Mouse (Mus musculus) intestine, embryonic 16.5 days (tissue): ENCODE results near the gene Rps27rt. TPM values are rescaled to one million over a fixed set of nuclear protein-coding genes. Genes with fewer than 3 reads are reported as not detected.

Experiments
- ATAC-seq: fragments of 200-750 bp; cut with Nextera tagmentation; 2 replicates; pipeline ENCODE4 v1.8.0; 2017; ENCODE audit warnings: moderate TSS enrichment, moderate library complexity
- H3K27ac ChIP-seq: fragments of 300-500 bp; sonication (generic); 2 replicates; pipeline ENCODE4 v1.5.1; 2014; ENCODE audit warnings: mild to moderate bottlenecking, low read length
- H3K27me3 ChIP-seq: fragments of 300-500 bp; sonication (generic); replicated peaks from 2 replicates; pipeline ENCODE4 v1.6.1; 2014; ENCODE audit warnings: low read length, control low read depth, mixed read lengths; ENCODE audit not compliant: control insufficient read depth, insufficient read depth
- H3K36me3 ChIP-seq: fragments of 300-500 bp; sonication (generic); 2 replicates; pipeline ENCODE4 v1.6.1; 2014; ENCODE audit warnings: low read length, control low read depth; ENCODE audit not compliant: control insufficient read depth, insufficient read depth
- H3K4me1 ChIP-seq: fragments of 300-500 bp; sonication (generic); 2 replicates; pipeline ENCODE4 v1.6.1; 2014; ENCODE audit warnings: low read length, control low read depth, mixed read lengths; ENCODE audit not compliant: control insufficient read depth, insufficient read depth
- H3K4me2 ChIP-seq: fragments of 300-500 bp; sonication (generic); 2 replicates; pipeline ENCODE4 v1.6.1; 2014; ENCODE audit warnings: low read depth, low read length, control low read depth
- H3K4me3 ChIP-seq: fragments of 300-500 bp; sonication (generic); 2 replicates; pipeline ENCODE4 v1.5.1; 2014; ENCODE audit warnings: mild to moderate bottlenecking, low read length
- H3K9ac ChIP-seq: fragments of 300-500 bp; sonication (generic); 2 replicates; pipeline ENCODE4 v1.6.1; 2014; ENCODE audit warnings: low read depth, low read length
- H3K9me3 ChIP-seq: fragments of 300-500 bp; sonication (generic); 2 replicates; pipeline ENCODE4 v1.6.1; 2016; ENCODE audit warnings: low read length, control low read depth; ENCODE audit not compliant: control insufficient read depth
- WGBS: fragments of 180-500 bp; shearing (Covaris S2); extraction: QIAGEN DNeasy Blood & Tissue Kit; methylation state at CpG from one replicate; pipeline ENCODE4 v1.1.7; 2014; 5-methylcytosine and 5-hydroxymethylcytosine counted together
- polyA plus RNA-seq: library from polyadenylated mRNA; unstranded; fragments of >200 nt; fragmentation: Nextera tagmentation; extraction: Ambion mirVana; gene quantifications from 2 replicates; pipeline ENCODE4 v1.2.1, GENCODE M21; 2015

Rps27rt gene
- polyA plus RNA-seq, 1 experiment from 2014 or later, result 264 TPM

DNA sequence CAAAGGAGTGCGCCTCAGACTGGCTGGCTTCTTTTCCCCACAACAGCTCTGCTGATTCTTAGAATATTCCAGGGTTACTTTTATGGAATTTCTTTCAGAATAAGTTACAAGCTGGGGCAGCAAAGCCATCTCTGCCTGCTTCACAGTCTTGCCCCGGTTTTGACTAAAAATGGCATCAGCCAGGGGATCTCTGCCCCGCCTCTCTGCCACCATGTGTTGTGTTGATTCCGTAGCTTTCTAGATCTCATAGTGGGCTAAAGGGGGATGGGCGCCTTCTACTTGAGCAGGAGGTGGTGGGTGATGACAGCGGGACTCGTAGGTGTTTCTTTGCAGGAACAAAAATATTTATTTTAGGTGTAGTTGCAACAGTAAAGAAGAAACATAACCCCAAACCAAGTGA, 25.7 kb upstream of the Rps27rt start:
- 85% methylated on average over 7 of the region's 7 CpGs for WGBS
- Histone ChIP-seq H3K4me1 (no peaks in the 10 kb centered on the region), H3K27me3 (no peaks in the 10 kb centered on the region), H3K9me3 (peaks cover 10% of the 10 kb centered on the region), H3K9ac (no peak overlapping the region), H3K27ac (no peak overlapping the region), H3K36me3 (no peaks in the 10 kb centered on the region), H3K4me2 (no peak overlapping the region), H3K4me3 (no peak overlapping the region)
- ATAC-seq, result no peak

DNA sequence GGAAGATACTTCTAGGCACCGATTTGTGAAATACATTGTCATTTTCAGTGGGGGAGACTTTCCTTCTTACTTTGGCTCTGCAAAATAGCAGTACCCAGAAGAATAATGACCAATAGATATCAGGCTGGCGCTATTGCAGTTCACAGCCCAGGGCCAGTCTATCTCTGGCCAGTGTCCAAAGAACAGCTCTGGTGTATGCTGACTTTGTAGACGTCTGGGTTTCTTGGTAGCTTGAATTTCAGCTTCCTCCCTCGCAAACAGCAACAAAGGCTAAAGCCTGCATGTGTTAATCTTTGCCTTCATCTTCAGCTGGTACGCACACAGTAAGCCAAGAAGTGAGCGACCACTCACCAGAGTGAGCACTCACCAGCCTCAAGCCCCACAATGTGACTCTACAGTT, 25.2 kb upstream of the Rps27rt start:
- no peak overlapping the region for H3K4me2 ChIP-seq
- no peaks in the 10 kb centered on the region for H3K4me1 ChIP-seq
- H3K36me3 ChIP-seq, result no peaks in the 10 kb centered on the region
- no peak overlapping the region for H3K9ac ChIP-seq
- no peak for ATAC-seq
- H3K27me3 ChIP-seq, result no peaks in the 10 kb centered on the region
- H3K4me3 ChIP-seq, result no peak overlapping the region
- H3K9me3 ChIP-seq, result peaks cover 10% of the 10 kb centered on the region
- 64% methylated on average over 6 of the region's 6 CpGs for WGBS
- no peak overlapping the region for H3K27ac ChIP-seq

DNA sequence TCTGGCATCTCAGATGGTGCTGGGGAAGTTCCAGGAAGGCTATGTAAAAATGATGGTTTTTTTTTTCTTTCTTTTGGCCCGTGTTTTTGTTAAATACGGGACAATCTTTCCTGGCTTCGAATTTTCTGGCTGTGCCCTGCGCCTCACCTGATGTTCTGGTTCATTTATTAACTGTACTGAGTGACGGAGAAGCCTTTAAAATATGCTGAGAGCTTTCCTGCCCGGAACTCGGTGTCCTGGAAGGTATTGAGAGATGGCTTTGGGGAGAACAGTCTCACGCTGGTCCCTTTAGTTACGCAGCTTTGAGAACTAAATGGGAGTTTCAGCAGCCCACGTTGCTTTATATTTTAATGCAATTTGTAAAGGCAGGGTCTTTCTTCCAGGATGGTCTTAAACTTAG, 22.9 kb upstream of the Rps27rt start:
- no peak for ATAC-seq
- no peaks in the 10 kb centered on the region for H3K36me3 ChIP-seq
- no peak overlapping the region for H3K9ac ChIP-seq
- H3K4me1 ChIP-seq, result no peaks in the 10 kb centered on the region
- no peaks in the 10 kb centered on the region for H3K27me3 ChIP-seq
- H3K4me2 ChIP-seq, result no peak overlapping the region
- H3K27ac ChIP-seq, result no peak overlapping the region
- 80% methylated on average over 10 of the region's 10 CpGs for WGBS
- no peak overlapping the region for H3K4me3 ChIP-seq
- H3K9me3 ChIP-seq, result peaks cover 10% of the 10 kb centered on the region

DNA sequence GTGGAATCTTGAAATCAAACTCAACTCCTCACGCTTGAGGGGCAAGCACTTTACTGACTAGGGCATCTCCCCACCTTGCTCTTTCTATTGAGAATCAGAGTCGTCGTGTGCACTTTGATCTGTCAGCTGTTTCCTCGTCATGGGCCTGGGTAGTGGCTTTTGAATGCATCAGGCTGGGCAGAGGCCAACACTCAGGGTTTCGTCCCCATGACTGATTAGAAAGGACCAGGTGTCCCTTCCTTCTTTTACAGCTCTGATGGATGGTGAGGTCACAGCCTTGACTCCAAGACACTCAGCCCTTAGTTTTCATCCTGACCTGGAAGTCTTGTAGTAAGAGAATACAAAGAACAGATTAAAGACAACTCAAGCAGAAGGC, 17.2 kb upstream of the Rps27rt start:
- no peak overlapping the region for H3K4me3 ChIP-seq
- ATAC-seq, result peak; percentile 75

DNA sequence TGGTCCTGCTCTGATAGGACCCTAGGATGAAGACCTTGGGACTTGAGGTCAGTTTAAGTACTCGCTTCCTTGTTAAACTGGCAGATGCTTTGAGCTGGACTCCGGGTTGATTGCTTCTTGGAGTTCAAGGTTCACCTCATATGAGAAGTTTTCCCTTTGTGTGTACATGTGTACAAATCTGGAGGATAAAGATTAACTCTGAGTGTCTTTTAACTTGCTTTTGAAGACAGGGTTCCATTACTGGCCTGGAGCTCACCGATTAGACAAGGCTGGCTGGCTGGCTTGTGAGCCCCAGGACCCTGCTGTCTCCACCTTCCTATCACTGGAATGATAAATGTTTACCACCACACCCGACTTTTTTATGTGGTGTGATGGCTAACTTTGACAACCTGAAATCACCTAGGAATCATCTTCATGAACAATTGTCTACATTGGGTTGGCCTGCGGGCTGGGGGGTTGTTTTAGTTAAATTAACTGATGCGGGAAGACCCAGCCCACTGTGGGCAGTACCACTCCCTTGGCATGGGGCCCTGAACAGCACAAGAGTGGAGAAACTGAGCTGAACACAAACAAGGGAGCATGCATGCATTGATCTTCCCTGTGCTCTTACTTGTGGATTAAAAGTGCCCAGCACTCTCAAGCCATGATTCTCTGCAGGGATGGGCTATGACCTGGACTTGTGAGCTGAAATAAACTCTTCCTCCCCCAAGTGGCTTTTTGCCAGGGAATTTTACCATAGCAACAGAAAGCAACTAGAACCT, 16.7 kb upstream of the Rps27rt start:
- 69% methylated on average over 6 of the region's 6 CpGs for WGBS
- peak; percentile 59; the same call in 1 of the 2 replicates for ATAC-seq
- no peaks in the 10 kb centered on the region for H3K27me3 ChIP-seq
- H3K9me3 ChIP-seq, result peaks cover 3% of the 10 kb centered on the region; the same call in 1 of the 2 replicates
- no peaks in the 10 kb centered on the region for H3K36me3 ChIP-seq
- peak overlapping the region; percentile 50 for H3K27ac ChIP-seq
- no peak overlapping the region for H3K9ac ChIP-seq
- peaks cover 13% of the 10 kb centered on the region; the same call in 1 of the 2 replicates for H3K4me1 ChIP-seq
- H3K4me2 ChIP-seq, result no peak overlapping the region
- H3K4me3 ChIP-seq, result no peak overlapping the region

More for the DNA sequence above, 17.2 kb upstream of the Rps27rt start:
- peak overlapping the region; percentile 50; the same call in 1 of the 2 replicates for H3K27ac ChIP-seq
- no peak overlapping the region for H3K4me2 ChIP-seq
- H3K36me3 ChIP-seq, result no peaks in the 10 kb centered on the region
- H3K9me3 ChIP-seq, result peaks cover 3% of the 10 kb centered on the region; the same call in 1 of the 2 replicates
- peaks cover 13% of the 10 kb centered on the region; the same call in 1 of the 2 replicates for H3K4me1 ChIP-seq
- 61% methylated on average over 5 of the region's 5 CpGs for WGBS
- no peak overlapping the region for H3K9ac ChIP-seq
- no peaks in the 10 kb centered on the region for H3K27me3 ChIP-seq

DNA sequence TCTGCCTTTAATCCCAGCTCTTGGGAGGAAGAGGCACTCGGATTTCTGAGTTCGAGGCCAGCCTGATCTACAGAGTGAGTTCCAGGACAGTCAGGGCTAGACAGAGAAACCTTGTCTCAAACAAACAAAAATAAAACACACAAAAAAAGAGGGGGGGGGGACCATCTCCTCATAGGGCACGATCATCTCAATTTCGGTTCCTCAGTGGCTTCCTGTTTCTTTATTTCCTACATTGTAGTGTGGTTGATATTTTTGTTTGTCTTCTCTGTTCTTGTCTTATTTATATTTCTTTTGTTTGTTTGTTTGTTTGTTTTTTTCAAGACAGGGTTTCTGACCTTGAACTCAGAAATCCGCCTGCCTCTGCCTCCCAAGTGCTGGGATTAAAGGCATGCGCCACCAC, 13.9 kb upstream of the Rps27rt start:
- no peak overlapping the region for H3K4me2 ChIP-seq
- no peaks in the 10 kb centered on the region for H3K36me3 ChIP-seq
- no peak overlapping the region for H3K9ac ChIP-seq
- peaks cover 9% of the 10 kb centered on the region for H3K9me3 ChIP-seq
- peaks cover 13% of the 10 kb centered on the region; the same call in 1 of the 2 replicates for H3K4me1 ChIP-seq
- ATAC-seq, result no peak
- H3K27me3 ChIP-seq, result no peaks in the 10 kb centered on the region
- H3K27ac ChIP-seq, result no peak overlapping the region
- H3K4me3 ChIP-seq, result no peak overlapping the region
- 91% methylated on average over 6 of the region's 6 CpGs for WGBS

GRCm38 (mm10) chr9:114995716-114996115, 13.2 kb upstream of the Rps27rt start:
- no peak overlapping the region for H3K9ac ChIP-seq
- no peaks in the 10 kb centered on the region for H3K36me3 ChIP-seq
- no peaks in the 10 kb centered on the region for H3K27me3 ChIP-seq
- no peak overlapping the region for H3K4me2 ChIP-seq
- no peak overlapping the region for H3K27ac ChIP-seq
- 93% methylated on average over 4 of the region's 4 CpGs for WGBS
- H3K9me3 ChIP-seq, result peaks cover 9% of the 10 kb centered on the region
- peaks cover 13% of the 10 kb centered on the region; the same call in 1 of the 2 replicates for H3K4me1 ChIP-seq
- ATAC-seq, result no peak
- no peak overlapping the region for H3K4me3 ChIP-seq

GRCm38 (mm10) chr9:114995250-114995649, 12.7 kb upstream of the Rps27rt start:
- ATAC-seq, result peak; percentile 61
- WGBS, result 64% methylated on average over 4 of the region's 4 CpGs

GRCm38 (mm10) chr9:114992528-114992927, 10.0 kb upstream of the Rps27rt start:
- peaks cover 6% of the 10 kb centered on the region for H3K4me1 ChIP-seq
- no peak for ATAC-seq

More at GRCm38 (mm10) chr9:114995250-114995649, 12.7 kb upstream of the Rps27rt start:
- no peaks in the 10 kb centered on the region for H3K27me3 ChIP-seq
- H3K36me3 ChIP-seq, result no peaks in the 10 kb centered on the region
- no peak overlapping the region for H3K4me2 ChIP-seq
- no peak overlapping the region for H3K4me3 ChIP-seq
- H3K27ac ChIP-seq, result no peak overlapping the region
- no peak overlapping the region for H3K9ac ChIP-seq
- H3K9me3 ChIP-seq, result peaks cover 7% of the 10 kb centered on the region
- peaks cover 13% of the 10 kb centered on the region; the same call in 1 of the 2 replicates for H3K4me1 ChIP-seq

More at GRCm38 (mm10) chr9:114992528-114992927, 10.0 kb upstream of the Rps27rt start:
- no peak overlapping the region for H3K4me3 ChIP-seq
- H3K36me3 ChIP-seq, result no peaks in the 10 kb centered on the region
- no peak overlapping the region for H3K4me2 ChIP-seq
- H3K27me3 ChIP-seq, result no peaks in the 10 kb centered on the region
- H3K27ac ChIP-seq, result no peak overlapping the region
- H3K9ac ChIP-seq, result no peak overlapping the region
- WGBS, result 88% methylated on average over 2 of the region's 2 CpGs
- H3K9me3 ChIP-seq, result peaks cover 6% of the 10 kb centered on the region; the same call in 1 of the 2 replicates
